Mouse (Mus musculus) c-Kit-positive CD71-negative TER-119-negative erythroid progenitor cells, embryonic 14.5 days (primary cell): ENCODE measurements at regions not wholly inside any gene's neighbourhood (a gene's known extent, or its start where the extent isn't known, plus 50 kb on each side); places are given as distances from the start of the nearest gene placed in this dataset.

Experiments used
- DNase-seq: peaks from one replicate; pipeline ENCODE4 v3.0.0-alpha.2; 2013; ENCODE audit warnings: low read depth

DNA sequence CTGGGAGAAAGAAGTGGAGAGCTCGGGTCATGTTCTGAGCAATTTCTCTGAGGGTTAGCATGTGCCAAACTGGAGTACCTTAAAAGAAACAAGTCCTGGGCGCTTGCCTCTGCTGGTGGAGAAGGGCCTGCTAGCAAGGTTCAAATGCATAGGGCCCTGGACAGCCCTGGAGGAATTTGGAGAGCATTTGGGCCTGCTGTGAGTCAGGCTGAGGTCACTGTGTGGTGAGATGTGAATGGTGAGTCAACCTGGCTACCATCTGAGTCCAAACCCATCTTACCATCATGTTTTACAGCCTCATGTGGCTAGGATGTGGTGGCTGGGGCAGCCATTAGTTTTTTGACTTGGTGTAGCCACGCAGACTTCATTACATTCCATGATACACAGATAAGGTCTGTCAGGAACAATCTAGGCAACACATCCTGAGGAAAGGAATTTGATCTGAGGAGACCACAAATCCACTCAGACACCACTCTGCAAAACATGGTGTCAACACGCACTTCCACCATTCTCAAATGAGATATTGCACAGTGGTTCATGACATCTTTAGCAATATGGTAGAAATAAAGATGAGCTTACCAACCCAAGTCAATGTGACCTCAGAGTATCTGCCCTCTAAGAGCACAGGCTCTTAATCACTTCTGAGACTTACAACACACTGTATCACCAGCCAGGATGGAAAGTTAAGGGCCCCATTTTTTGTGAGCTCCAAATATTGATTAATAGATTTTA lies 83.1 kb downstream of the Thbs2 start:
- no peak for DNase-seq

DNA sequence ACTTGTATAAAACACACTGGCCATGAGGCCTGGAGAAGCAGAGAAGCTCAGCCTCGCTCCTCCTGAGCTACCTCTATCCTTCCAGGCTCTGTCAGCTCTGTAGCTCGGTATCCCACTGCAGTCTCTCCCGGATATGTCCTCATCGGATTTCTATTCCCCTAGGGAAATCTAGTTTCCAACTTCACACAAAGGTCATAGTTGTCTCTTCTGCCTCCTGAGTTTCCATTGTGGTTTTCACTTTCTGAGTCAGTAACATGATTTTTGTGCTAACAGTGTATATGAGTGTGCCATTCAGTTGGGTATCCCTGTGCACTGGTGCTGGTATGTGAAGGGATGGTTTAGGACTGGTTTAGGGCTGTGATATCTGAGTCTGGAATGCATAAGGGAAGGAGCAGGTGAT lies 85.2 kb downstream of the Thbs2 start:
- DNase-seq: no peak

DNA sequence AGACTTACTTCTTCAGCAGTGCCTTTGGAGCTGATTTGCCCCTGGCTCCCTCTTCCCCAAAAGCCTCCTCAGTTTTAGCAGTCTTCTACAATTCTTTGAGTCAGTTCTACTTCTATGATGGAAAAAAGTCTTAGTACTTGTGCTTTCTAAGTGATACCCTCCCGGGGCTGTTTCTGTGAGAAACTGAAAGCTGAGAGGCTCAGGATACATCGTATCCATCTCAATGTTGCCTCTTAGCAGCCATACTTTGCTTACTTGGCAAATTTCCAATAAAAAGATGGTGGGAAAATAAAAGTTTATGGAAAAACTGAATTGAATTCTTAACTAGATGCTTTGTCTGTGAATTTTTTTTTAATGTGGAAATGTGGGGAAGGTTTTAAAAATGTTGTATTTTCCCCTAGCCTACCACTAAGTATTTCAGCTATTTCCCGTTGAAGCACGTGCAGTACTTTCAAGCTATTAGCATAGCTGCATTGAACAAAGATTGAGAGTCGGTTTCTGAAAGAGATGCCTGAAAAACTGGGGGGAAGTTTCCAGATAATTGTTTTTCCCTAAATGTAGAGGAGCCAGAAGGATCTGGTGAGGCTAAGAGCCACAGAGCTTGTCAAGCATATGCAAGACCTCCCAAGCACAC lies 87.6 kb downstream of the Thbs2 start:
- no peak for DNase-seq

DNA sequence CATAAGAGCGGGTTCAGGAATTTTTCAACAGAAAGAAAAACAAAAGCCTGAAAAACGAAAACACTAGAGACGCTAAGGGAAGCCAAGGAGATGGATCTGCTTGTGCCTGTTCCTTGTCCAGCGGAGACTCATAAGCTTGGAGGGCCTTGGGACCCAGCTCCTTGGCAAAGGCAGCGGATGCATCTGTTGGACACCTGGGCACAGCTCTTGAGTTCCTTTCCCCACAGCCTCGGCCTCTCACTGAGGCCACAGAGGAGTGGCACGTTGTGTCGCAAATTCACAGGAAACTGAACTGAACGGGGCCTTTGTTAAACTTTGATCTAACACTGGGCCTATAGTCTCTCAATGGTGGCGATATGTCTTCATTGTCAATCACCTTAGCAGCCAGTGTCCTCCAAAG lies 94.4 kb downstream of the Thbs2 start:
- no peak for DNase-seq

DNA sequence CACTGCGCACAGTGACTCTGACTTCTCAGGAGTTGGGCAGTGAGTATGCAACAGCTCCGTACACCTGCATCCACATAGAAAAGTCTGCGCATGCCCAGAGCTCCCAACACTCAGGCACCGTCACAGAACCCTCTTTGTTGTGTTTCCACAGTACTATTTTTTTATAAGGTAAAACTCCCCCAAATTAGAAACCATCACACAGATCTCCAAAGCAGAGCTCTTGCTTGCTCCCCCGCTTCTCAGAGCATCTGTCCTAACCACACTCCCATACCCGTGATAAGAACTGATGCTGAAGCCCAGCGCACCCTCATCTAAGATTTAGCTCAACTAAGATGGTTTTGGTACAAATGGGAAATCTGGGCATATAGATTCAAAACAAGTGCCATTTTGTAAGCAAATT lies 97.6 kb downstream of the Thbs2 start:
- DNase-seq: no peak

DNA sequence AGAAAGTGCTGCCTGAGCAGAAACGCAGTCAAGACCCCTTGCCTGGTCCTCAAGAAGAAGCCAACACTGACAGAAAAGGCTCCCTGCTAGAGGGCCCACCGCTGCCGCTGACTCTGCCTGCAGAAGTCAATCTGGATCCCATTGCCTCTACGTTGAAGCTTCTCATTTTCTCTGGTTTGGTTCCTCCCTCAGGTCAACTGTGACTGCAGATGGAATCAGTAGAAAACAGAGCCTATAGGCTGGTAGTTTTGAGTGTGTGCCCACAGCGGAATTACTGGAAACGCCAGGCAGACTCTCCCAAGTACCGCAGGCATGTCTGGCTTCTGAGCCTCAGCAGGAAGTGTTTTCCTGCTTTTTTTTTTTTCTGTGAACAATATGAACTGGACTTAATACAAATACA lies 98.5 kb downstream of the Thbs2 start:
- DNase-seq: no peak

DNA sequence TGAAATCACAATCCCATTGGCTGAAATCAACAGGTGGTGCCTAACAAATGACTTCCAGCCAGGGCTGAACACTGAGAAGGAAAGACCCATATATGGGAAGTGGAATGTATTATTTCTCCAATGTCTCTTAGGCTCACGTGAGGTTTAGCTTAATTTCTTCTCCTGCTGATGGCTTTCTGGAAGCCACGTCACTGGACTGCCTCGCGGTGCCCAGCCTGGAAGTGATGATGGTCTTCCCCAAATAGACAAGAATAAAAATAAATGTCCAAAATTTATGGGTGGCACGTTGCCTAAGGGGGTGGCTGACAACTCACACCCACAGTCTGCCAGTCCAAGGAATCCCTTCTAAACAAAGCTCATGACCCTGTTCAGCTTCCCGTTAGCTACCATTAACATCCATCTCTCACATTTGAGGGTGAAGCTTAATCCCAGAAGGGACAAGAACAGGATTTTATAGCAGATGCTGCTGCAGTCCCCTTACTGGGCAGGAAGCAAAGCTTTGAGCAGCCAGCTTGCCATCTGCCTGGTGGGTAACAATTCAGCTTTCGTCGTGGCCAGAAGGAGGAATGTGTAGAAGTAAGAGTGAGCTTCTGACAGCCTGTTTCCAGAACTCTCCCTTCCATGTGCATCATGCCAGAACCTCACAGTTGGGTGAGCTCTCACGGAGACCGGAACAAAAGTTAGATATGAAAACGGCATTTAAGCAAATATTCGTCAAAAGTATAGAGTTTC lies 105.8 kb downstream of the Thbs2 start:
- DNase-seq: no peak

DNA sequence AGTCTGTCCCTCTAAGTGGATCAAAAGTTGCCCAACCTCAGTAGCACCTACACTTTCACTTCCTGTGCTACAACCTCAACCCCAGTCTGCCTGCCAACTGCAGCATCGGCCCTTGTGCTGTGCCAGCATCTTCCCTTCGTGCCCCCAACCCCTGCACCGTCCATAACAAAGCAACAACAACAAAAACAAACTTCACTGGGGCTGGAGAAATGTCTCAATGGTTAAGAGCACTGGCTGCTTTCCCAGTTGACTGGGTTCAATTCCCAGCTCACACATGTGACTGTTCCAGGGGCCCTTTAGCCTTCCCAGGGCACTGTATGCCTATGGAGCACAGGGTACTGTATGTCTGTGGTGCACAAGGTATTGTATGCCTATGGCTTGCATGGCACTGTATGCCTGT lies 114.4 kb downstream of the Thbs2 start:
- DNase-seq: no peak

DNA sequence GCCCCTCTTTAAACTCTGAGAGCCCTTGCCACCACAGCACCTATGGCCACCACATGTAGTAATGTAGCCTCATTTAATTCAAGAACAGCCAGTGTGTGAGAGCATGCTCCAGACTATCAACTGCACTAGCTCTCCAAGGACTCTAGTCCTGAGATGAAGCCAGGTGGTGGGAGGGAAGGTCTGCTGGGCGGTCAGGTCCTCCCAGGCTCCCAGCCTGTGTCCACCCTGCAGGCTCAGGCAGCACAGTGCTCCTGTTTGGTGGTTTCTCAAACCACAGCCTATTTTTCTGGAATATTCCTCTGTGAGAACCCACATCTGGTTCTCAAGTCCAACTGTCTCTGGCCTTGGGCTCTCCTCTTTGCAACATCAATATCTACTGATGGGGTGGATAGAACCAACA lies 115.3 kb downstream of the Thbs2 start:
- DNase-seq: no peak

DNA sequence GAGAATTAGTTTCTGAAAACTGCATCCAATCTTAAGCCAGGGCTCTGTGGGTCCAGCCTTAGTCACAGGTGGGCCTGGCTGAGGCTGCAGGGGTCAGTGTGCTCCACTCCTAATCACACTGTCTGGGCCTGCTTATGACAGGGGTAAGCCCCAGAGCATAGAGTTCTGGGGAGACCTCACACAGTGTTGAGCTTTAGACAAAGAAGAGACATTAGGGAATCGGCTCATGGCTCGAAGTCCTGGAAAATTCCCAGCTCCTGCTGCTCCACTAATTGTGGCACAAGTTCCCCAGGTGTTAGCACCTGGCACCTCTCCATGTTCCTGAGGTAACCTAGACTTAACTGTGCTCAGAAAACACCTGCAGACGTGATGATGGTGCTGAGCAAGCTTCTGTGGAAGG lies 115.8 kb downstream of the Thbs2 start:
- no peak for DNase-seq

DNA sequence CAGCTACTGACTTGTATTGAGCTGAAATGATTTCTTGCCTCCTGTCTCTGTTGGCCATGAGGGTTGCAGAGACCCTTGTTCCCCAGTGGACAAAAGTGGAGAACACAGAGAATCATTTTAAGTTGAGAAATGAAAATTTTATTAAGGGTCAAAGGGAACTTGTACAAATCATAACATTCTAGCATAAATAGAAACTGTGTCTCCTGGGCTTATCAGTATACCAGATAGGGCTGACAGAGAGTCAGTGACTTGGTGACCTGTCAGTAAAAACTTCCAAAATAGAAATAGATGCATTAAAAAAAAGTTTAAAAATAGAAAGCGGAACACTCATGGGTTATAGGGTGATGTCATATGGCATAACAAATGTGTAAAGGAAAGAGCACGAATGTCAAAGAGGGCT lies 117.9 kb downstream of the Thbs2 start:
- no peak for DNase-seq

DNA sequence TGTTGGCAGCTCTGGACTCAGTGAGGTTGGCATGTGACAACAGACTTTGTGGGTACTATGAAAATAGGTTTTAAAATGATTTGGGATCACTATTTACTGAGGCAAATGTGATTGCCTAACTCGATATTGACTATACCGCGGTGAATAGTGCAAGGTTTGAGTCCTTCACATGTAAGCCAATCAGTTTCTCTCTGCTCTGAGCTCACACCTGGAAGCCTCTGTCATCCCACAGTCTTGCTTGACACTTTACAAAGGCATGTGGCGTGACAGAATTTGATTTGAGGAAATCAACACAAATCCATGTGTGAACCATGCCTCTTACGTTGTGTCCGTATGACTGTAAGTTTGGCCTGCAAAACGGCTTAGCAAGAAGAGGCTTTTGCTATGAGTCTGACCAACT lies 122.9 kb downstream of the Thbs2 start:
- DNase-seq: no peak

DNA sequence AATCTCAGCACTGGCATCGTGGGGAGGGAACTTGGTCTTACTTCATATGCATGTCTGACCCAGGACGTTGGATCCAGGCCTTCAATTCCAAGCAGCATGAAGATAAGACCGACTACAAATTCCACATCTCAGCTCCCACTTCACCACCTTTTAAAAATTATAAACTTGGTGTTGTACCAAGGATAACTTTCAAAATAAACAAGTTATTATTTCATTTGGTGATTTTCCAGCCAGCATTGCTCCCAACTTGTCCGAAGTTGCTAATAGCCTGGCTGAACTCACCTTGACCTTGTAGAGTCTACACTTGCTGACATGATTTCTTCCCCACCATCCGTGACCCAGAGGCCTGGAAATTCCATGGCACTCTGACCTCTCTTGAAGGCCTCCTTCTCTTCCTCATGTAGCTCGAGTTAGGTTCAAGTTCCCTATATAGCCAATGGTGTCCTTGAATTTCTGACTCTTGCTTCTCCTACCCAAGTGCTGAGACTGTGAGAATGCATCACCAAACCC lies 123.7 kb downstream of the Thbs2 start:
- no peak for DNase-seq

DNA sequence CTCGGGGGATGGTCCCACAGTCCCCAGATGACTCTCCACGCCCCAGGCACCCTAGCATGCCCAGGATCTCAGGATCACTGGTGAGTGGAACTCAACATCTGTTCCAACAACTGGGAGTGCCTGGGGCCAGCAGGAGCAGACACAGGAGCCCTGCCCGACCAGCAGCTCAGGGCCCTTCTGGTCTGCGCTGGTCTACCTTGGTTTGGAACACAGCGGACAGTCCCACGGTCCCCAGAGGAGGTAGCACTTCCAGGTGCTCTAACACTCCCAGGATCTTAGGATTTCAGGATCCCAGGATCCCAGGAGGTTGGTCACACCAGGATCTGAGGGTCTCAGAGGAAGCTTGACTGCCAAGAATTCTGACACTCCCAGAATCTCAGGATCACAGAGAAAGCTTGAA lies 131.8 kb downstream of the Thbs2 start:
- DNase-seq: no peak

DNA sequence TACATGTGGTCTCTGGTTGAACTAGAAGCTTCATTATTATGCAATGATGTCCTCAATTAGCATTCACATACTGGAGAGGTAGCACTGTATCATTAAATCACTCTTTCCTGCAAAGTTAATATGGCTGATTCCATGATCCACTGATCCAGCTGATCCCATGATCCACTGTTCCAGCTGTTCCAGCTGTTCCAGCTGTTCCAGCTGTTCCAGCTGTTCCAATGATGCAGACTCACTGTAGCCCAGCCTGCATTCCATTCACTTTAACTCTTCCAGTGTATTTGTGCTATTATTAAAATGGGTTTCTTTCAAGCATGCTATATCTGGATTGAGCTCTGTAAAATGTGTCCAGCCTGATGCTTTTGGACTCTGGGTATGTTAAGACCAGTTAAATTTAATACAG lies 136.8 kb downstream of the Thbs2 start:
- DNase-seq: no peak

DNA sequence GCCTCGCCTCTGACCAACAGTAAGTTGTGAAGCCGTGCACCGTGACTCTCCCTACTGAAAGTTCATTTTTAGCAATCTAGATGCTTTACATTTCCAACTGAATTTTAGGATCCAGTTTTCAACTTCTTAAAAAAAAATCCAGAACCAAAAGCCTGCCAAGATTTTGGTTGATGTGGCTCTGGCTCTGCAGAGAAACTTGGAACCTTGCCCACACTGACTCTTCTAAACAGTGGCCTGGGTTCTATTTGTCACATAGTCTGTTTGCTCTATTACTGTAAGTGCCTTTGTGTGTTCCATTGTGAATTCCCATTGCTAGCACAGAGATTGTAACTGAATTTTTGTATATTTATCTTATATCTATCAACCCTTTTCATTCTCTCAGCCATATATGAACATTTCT lies 140.8 kb downstream of the Thbs2 start:
- DNase-seq: no peak

DNA sequence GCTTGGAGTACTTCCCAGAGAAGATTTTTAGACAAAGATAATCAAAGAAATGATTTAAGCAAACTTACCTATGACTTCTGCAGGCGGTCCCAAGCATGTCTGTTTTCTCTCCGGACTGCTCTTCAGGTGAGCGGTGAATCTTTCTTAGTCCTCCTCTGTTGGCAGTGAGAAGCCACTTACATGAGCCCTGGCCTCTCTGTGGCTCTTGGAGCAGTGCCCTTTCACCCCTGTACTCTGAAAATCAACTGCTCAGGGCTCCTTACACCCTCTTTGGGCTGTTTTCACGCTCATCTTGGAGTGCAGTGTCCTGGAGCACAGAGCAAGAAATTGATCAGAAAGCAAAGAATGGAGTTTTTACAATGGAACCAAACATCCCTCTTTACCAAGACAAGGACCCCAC lies 142.0 kb downstream of the Thbs2 start:
- no peak for DNase-seq

DNA sequence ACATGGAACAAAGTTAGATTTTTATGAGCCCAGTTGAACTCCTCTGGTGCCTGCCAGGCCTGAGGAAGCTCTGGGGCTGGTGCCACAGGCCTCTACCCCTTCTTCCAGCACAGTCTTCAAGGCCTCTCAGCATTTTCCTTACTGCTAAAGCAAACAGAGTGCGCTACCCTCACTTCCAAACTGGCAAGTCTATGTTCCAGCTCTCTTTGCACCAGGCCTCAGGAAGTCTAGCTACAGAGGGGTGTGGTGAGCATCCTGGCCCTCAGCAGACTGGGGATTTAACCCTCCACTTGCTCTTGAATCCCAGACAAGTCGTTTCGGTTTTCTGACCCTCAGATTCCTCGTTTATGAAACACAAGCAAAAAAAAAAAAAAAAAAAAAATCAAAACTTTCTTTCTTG lies 142.4 kb downstream of the Thbs2 start:
- no peak for DNase-seq

DNA sequence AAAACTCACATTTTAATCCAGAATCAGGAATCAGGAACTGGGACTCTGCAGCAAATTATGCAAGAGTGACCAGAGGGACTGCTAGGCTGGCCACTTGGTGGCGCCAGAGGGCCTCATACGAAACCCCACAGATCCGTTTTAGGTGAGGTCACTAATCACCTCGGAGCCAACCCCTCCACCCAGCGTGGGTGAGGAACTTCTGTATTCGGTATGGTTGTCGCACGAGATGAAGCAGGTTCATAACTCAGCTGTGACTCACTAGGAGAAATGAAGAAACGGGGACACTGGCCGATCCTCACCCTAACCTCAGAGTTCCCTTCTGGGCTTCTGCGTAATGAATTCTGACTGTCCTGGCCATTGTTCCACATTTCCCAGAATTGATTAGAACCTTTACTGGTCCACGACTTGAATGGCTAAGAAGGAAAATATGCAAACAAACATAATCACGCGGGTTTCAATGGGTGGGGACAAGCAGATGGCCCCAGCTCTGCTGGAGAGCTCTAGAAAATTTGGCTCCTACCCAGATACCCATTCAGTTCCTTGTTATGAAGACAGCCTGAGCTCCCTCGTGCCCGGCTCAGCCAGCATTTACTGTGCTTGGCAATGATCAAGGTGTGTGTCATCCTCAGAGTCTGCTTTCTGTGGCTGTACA lies 148.1 kb downstream of the Thbs2 start:
- DNase-seq: peak; percentile 52

DNA sequence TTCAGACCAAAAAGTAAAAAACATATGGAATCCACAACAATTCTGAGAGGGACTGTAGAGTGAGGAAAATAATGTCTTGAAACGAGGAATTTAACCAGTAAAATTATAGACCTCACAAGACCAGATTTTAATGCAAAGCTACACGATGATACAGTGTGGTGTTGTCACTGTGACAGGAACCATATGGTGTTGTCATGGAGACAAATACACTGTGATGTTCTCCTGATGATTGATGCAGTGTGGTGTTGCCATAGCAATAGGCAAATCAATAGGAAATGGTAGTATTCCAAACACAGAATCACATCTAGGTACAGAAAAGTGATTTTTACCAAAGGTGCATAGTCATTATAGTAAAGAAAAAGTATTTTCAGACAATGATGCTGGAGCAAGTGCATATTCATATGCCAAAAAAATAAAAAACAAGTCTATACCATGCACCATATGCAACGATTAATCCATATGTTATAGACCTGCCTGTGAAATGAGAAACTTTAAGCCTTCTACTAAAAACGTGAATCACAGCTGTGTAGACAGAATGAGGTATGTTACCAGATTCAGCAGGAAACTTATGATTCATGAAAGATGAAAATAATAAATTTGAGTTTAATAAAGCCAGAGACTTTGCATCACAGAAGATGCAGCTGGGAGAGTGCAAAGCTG lies 149.6 kb downstream of the Thbs2 start:
- DNase-seq: no peak

DNA sequence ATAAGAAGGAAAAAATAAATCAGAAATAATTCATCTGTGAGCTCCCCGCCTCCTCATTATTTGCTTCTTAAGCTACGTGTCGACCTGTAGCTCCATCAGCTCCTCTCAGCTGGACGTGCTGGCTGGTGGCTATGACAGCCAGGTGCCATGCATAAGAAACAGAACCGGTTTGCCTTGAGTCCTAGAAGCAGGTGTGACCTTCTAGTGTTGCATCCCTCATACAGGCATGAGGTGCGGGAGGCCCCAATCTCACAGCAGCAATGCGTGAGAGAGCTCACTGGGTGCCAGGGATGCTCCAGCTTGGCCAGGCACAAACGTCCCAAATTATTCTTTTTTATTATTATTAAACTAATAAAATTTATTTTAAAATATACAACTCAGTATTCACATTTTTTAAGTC lies 153.0 kb downstream of the Thbs2 start:
- no peak for DNase-seq

DNA sequence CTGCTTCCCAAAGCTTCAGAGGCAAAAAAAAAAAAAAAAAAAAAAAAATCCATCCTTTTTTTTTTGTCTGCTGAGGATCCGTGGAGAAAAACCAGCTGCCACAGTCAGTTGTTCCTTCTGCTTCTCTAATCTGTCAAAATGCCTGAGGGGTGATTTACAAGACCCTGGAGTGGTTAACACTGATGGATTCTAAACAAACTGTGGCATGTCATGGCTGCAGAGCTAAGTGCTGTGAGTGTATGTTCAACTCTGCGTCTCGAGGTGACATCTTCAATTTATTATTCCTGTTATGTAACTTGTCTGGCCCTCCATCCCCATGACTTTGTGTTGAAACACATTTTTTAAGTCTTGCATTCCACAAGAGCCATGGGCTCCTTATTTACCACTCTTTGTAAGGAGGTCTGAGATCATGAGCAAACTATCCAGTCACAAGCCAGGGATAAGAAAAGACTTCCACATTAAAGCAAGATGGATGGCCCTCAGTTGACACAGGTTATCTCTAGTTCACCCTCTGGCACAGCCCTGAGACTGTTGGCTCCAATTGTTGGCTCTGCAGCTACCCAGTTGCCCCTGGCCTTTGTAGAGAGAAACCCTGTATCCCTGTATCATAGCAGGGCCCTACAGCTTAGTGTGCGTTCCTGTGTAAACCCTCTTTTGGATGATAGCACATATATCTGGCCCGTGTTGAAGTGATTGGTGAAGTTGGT lies 153.6 kb downstream of the Thbs2 start:
- DNase-seq: no peak
